Mouse (Mus musculus): ENCODE data around the gene Fzr1. TPM values are rescaled to one million over a fixed set of nuclear protein-coding genes. Genes with fewer than 3 reads are reported as not detected.

Gene Fzr1
- total RNA-seq (2021): 10 to 100 TPM; 15.3 to 15.4 TPM
- long read RNA-seq, experiment 1, transcript Fzr1-205 (14 exons, 3,057 nt): major isoform, 49 of 59 reads
- long read RNA-seq, experiment 1, partial matches to known transcripts: 6 of 59 reads
- long read RNA-seq, experiment 1, other reads (novel, unspliced or antisense): 4 of 59 reads
- long read RNA-seq, experiment 2, transcript Fzr1-205 (14 exons, 3,057 nt): major isoform, 39 of 46 reads
- long read RNA-seq, experiment 2, partial matches to known transcripts: 5 of 46 reads
- long read RNA-seq, experiment 2, other reads (novel, unspliced or antisense): 2 of 46 reads

DNA sequence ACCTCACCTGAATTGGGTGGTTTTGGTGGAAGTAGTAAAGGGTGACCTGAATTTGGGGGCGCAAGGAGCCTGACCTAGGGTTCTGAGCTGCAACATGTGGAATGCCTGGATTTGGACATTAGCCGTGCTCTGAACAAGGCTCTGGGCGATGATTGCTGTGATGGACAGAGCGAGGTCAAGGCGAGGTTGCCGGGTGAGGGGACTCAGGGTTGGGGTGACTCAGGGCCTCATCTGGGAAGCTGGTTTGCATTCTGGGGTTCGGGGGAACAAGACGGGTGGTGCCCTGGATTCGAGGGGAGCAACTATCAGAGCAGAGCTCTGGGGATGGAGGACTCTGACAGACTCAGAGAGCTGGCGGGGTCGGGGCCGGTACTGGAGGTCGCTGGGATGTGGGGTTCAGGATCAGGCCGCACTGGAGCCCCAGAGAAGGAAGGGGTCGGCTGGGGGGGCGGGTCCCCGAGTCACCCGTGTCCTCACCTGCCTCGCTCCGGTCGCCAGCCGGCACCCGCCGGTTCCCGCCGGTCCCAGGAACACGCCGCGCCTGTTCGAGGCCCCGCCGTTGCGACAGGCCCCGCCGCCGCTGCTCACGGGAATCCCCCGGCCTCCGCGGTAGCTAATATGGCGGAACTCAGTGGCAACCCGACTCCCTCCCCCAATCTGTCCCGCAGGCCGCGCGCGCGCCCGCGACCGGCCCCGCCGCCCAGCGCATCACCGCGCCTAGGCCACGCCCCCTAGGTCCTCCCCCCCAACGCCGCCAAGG lies at the start of gene Fzr1:
TSS of gene Fzr1 (minus strand) at position 724 of the 760 bp plus-strand sequence.
- no peak for DNase-seq (ENCODE audit: low spot score)

GRCm38 (mm10) chr10:81427804-81428506 lies 49.6 kb upstream of the Fzr1 start:
- DNase-seq (ENCODE audit: low spot score): no peak

GRCm38 (mm10) chr10:81427327-81427726 lies 49.0 kb upstream of the Fzr1 start:
- no peak for DNase-seq (ENCODE audit: low spot score)

- DNase-seq (ENCODE audit: low spot score): peak; percentile 71
These were observed 48.6 kb upstream of the Fzr1 start for GRCm38 (mm10) chr10:81426897-81427296.

GRCm38 (mm10) chr10:81426081-81426671 lies 47.9 kb upstream of the Fzr1 start:
- peak; percentile 32 for DNase-seq (ENCODE audit: low spot score)

DNA sequence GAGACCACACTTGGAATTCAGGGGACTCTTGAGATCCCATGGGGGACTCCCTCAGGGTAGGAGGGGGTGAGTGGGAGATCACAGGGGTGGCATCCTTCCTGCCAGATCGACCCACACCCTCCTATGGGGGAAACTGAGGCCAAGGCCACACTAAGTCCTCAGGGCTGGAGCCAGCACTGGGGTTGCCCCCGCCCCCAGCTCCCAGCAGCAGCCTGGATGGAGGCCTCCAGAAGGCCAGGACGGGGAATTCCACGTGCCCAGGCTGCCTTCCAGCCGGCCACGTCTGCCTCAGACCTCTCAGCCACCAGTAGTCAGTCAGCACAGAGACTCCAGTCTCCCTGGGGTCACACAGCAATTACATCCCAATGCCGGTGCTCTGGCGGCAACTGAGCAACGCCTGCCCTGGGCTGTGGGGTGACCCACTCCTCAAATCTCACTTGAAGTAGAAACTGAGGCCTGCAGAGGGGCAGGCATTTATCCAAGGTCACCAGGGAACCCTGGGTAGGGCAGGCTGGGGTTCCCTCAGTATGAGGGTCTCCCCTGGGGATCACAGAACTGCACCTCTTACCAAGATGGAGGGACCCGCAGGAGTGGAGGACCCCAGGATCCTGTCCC lies 47.0 kb upstream of the Fzr1 start:
- DNase-seq (ENCODE audit: low spot score): peak; percentile 69

DNA sequence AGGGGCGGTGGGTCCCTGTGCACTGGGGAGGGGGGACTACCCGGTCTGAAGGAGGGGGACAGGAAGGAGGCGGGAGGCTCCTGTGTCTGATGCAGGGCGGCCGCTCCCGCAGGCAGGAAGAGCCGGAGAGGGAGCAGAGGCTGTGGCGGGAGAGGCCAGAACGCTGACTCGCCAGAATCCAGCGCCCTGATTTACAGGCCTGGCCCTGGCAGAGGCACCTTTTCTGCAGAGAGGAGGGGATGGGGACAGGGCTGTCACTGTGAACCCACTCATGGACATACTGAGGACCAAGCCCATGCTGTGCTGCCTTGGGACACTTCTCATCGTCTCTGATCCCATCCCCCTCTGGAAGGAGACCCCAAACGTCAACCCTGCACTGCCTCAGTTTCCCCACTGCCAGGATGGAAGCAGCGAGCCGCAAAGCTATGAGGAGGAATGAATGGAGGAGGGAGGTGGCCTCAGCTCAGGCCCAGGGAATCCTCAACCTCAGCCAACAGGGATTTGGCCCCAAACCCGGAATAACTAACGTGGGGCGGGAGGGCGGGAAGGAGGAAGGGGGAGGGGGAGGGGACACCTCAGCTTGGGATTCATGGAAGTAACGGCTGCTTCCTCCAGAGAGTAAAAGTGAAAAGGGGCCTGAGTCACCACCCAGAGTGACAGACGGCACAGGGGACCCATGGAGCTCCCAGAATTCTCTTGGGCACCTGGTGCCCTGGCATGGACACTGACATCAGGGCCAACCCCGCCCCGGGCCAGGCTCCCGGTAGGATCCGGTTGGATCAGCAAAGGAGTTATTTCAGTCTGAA lies 46.1 kb upstream of the Fzr1 start:
- DNase-seq (ENCODE audit: low spot score): peak; percentile 88

DNA sequence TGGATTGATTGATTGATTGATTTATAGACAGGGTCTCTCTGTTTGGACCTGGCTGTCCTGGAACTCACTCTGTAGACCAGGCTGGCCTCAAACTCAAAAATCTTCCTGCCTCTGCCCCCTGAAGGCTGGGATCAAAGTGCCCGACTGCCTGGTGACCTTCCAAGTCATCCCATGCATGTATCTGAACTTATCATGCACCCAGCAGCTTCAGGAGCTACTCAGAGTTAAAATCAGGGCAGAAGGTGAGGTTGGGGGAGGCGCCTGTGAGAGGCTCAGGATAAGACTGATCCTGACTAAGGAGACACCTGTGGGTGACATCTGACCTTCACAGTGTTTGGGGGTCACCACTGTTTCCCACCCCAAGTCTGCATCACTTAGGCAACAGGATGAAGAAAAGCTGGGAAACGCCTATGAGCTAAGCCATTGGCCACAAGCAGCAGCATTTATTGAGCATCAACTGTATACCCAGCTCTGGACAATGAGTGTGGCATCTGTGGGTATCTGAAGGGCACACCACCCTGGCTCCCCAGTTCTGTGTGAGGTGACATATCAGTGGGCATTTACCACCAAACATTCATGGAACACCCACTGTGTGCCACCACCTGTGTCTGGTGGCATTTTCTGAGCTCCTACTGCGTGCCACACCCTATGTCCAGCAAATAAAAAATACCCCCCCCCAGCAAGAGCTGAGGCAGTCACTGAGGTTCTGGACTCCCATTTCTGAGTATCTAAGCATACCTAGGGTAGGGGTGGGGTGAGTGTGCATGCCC lies 45.3 kb upstream of the Fzr1 start:
- DNase-seq (ENCODE audit: low spot score): peak; percentile 7

DNA sequence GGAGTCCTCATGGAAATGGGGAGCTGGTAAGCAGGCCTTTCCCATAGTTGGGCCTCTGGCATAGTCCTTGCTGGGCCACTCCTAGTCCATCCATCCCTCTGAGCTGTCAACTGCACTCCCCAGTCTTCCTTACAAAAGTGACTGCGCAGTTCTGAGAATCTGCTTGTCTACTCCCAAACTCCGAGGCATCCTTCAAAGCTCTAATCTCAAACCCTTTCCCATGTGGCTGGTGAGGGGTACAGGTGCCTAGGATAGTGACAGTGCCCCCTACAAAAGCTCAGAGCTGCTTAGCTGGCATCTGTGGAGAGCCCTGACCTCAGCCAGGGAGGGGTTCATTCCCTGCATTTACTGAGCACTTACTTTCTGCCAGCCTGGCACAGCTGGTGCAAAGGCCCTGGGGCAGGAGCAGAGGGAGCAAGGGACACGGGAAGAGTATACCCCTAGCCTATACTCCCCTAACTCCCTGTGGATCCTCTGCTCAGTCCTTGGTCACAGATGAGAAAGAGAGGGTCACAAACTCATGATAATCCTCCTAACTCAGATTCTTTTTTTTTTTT lies 44.4 kb upstream of the Fzr1 start:
- DNase-seq (ENCODE audit: low spot score): no peak

DNA sequence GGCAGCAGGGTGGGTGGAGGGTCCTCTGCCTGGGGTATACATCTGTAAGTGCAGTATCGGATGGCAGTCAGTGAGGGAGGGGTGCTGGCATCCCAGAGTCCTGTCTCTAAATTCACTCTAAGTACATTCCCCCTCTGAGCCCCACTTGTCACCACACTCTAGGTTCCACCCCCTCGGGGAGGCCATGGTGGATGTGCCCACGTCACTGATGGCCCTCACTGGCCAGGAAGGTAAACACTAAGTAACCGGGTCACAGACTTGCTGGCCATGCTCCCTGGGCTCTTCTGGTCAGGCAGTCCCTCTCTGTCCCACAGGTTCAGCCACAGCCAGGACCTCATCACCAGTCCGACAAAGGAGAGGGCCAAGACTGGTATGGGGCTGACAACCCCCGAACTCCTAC lies 43.9 kb upstream of the Fzr1 start:
- peak; percentile 61 for DNase-seq (ENCODE audit: low spot score)

GRCm38 (mm10) chr10:81421797-81422100 lies 43.4 kb upstream of the Fzr1 start:
- DNase-seq (ENCODE audit: low spot score): peak; percentile 85

DNA sequence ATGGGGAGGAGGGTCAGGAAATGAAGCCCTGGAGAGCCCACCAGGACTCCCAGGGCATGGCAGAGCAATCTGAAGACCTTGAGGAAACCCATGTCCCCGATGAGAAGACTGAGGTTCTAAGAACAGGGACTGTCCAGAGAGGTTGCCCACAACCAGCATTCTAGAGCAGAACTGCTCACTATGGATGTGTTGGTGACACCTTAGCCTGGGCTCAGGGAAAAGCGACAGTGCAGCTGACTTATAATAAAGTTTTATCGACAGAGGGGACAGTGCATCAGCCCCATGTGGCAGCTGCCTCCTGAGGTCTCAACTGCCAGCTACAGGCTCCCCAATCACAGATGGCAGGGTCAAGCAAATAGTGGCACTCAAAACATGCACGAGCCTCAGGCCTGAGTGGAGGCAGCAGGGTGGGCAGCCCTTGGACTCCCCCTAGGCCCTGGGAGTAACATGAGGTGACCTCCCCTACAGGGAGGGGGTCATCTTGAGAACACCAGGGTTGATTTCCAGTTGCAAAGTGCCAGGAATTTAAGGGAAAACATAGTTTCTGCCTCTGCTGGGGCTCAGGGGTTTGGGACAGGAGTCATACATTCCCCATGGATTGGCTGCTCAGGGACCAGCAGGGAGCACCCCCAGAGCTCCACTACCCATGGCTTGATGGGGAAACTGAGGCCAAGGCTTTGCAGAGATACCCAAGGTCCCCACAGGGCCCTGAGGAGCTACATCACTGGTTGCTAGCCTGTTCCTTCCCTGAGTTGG lies 42.9 kb upstream of the Fzr1 start:
- no peak for DNase-seq (ENCODE audit: low spot score)

GRCm38 (mm10) chr10:81420191-81420767 lies 42.0 kb upstream of the Fzr1 start:
- DNase-seq (ENCODE audit: low spot score): peak; percentile 31

- DNase-seq (ENCODE audit: low spot score): no peak
These were observed 41.0 kb upstream of the Fzr1 start for GRCm38 (mm10) chr10:81419111-81419928.

DNA sequence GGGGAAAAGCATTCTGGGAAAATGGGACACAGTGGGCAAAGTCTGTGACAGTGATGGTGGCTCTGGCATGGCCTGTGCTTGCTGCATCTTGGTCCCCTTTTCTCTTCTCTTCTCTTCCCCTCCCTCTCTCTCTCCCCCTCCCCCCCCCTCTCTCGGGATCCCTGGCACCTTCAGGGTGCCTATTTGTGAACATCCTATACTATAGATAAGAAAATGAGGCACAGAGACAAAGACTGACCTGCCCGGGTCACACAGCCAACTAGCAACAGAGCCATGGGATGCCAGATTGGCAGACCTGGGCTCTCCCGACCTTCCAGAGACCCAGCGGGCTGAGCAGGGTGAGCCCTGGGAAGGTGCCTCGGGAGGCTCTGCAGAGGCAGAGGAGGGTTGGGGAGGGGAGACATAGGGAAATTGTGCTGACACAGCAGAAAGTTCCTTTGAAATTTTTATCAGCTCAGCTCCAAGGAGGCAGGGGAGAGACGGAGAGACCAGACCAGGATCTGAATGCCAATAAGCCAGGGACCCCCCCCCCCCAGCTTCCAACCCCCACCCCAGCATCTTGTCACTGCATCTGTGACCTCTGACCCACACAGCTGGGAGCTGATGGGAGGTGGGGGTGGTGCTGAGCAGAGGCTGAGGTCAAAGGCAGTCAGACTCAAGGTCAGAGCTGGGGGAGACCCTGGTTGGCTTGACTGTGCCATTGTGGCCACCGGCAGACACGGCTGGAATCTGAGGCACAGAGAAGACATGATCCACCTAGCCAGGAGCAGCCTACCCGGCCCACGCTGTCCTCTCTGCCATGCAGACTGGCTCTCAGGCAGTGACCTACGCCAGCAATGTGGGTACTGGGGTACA lies 40.1 kb upstream of the Fzr1 start:
- no peak for DNase-seq (ENCODE audit: low spot score)
